Mouse (Mus musculus): ENCODE measurements around the gene Lrrc8e. TPM values are rescaled to one million over a fixed set of nuclear protein-coding genes. Genes with fewer than 3 reads are reported as not detected.
A peak's percentile ranks its signal among the peaks of the same experiment; 100 is the strongest.

Gene Lrrc8e
- total and polyA plus RNA-seq, 3 experiments, result 14.3 to 24.2 (median 19.3) TPM

- DNase-seq, result no peak
Measured at GRCm38 (mm10) chr8:4256911-4257310, 30.3 kb downstream of the Lrrc8e start.

GRCm38 (mm10) chr8:4257350-4257749 is 30.7 kb downstream of the Lrrc8e start:
- no peak for DNase-seq

DNA sequence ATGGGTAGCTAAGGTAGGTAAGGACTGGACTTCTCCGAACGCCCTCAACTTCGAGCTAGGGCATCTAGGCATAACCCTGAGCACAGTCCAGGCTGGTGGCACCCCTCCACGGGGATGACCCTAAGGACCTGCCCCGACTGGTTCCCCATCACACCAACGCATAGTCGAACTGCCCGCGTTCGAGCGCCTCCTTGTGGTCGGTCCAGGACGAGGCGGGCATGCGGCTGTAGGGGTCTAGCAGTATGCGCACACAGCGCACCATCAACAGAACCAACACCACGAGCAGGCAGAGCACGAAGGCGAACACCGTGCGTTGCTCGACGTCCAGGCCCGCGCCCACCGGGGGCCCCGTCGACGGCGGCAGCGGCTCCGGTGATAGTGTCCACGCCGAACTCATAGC is 31.6 kb downstream of the Lrrc8e start:
- DNase-seq, result peak; percentile 67

- DNase-seq, result no peak
Measured at GRCm38 (mm10) chr8:4258678-4259077, 32.1 kb downstream of the Lrrc8e start.

DNA sequence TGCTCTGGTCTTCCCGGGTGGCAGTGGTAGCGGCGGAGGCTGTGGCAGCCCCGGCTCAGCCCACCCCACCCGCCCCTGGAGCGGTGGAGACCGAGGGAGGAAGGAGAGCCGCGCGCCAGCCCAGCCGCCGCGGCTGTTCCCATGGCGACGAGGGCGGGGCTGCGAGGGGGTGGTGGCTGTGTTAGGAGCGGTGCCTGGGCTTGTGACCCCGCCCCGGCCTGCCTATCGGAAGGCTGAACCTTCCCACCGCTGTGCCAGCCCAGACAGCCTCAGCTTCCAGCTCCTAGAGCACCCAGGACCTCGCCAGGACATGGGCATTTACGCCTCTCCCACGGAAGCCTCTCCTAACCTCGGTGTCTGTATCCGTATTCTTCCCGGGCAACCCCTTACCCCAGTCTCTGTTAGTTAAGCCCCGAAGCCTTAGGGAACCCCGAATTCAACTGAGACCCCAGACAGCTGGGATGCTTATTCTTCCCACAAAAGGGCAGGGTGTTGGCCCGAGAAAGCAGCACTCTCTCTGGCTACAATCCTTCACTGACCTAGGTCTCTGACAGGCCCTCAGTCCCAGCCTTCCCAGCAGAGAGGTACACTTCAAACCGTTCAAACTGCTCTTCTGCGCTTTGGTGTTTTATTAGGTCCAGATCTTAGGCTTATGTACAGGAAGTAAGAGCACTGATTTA is 32.6 kb downstream of the Lrrc8e start, which contains the start of gene Ctxn1:
Gene Ctxn1, minus strand, starts transcription at position 150 of the 680 bp plus-strand sequence.
- DNase-seq, result peak; percentile 98

- no peak for DNase-seq
Measured at GRCm38 (mm10) chr8:4259805-4260170, 33.2 kb downstream of the Lrrc8e start.

DNA sequence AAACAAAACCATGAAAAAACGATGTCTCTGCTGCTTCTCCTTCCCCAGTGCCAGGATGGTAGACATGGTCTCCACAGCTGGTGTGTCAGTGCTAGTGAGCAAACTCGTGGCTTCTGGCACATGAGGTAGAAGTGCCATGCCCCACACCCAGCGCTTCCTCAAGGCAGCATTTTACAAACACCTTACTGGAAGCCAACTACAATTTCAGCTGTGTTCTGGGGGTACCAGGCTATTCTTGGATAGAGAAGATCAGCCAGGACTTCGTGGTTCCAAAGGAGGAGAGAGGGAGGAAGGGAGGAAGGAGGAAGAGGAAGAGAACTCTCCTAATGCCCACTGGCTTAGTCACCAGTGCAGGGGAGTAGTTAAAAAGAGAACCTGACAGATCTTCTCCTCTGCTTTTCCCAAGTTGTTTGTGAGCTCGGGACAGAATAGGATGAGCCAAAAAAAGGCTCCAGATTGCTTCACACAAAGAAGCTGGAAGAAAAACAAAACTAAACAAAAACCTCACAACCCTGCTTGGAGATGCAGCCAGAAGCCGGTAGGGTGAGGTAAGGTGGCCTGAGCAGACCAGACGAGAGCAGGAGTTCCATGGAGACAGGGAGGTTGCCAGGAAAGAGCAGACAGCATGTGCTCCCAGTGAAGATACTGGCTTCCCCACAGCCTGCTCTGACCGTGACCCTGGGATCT is 36.6 kb downstream of the Lrrc8e start:
- DNase-seq, result no peak

- no peak for DNase-seq
Measured at GRCm38 (mm10) chr8:4265160-4265914, 38.7 kb downstream of the Lrrc8e start.

GRCm38 (mm10) chr8:4267627-4268026 is 41.0 kb downstream of the Lrrc8e start:
- DNase-seq, result no peak

DNA sequence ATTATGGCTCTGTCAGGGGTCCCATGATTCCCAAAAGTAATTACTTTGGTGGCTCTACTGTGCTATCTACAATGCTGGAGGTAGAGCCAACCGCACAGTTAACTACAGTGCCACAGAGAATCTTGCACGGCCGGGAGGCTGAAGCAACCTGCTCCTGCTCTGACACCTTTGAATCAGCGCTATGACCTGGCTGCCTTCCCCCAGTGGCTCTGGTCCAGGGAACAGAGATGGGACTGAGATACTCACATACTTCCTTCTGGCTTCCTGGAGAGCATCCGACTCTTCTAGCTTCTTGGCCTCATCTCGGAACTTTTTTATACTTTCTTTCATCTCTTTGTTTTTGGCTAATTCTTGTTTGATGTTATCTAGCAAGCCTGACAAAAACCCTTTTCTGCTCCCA is 43.0 kb downstream of the Lrrc8e start:
- DNase-seq, result no peak

GRCm38 (mm10) chr8:4275275-4276110 is 48.9 kb downstream of the Lrrc8e start, which contains the start of gene Timm44:
Gene Timm44, minus strand, starts transcription at chr8:4275913.
- peak; percentile 97 for DNase-seq

- DNase-seq, result no peak
Measured at GRCm38 (mm10) chr8:4276111-4276465, 49.5 kb downstream of the Lrrc8e start.

Other genes with a start within 250 kb of the Lrrc8e start
- gene Cd209f, start 121.0 kb upstream of the Lrrc8e start, total RNA-seq (2021), result 1 to 10 TPM; 1.1 to 4.0 TPM
- 1.9 and 5.5 TPM in 2 replicates for gene Cd209f, start 121.0 kb upstream of the Lrrc8e start, polyA plus RNA-seq (2012; rRNA removed)
- 1 to 10 TPM in 1 of 2 experiments, under 1 TPM in 1; 0.72 to 1.8 TPM for gene Cd209g, start 92.7 kb upstream of the Lrrc8e start, total RNA-seq (2021)
- gene Cd209g, start 92.7 kb upstream of the Lrrc8e start, polyA plus RNA-seq (2012; rRNA removed), result 2.3 and 4.6 TPM in 2 replicates
- gene Evi5l, start 60.3 kb upstream of the Lrrc8e start, total RNA-seq (2021), result 10 to 100 TPM; 33.8 to 38.2 TPM
- 25.2 and 33.8 TPM in 2 replicates for gene Evi5l, start 60.3 kb upstream of the Lrrc8e start, polyA plus RNA-seq (2012; rRNA removed)
- gene Prr36, start 9.4 kb upstream of the Lrrc8e start, total RNA-seq (2021), result 1 to 10 TPM; 4.9 to 5.1 TPM
- 2.6 and 4.0 TPM in 2 replicates for gene Prr36, start 9.4 kb upstream of the Lrrc8e start, polyA plus RNA-seq (2012; rRNA removed)
- 10 to 100 TPM; 72.0 to 93.2 TPM for gene Map2k7, start 11.9 kb downstream of the Lrrc8e start, total RNA-seq (2021)
- gene Map2k7, start 11.9 kb downstream of the Lrrc8e start, polyA plus RNA-seq (2012; rRNA removed), result 81.3 and 90.6 TPM in 2 replicates
- gene Gm49320, start 12.0 kb downstream of the Lrrc8e start, total RNA-seq (2021), result 1 to 10 TPM; 1.0 to 1.2 TPM
- 10.3 and 12.7 TPM in 2 replicates for gene Gm49320, start 12.0 kb downstream of the Lrrc8e start, polyA plus RNA-seq (2012; rRNA removed)
- 10 to 100 TPM in 1 of 2 experiments, 1 to 10 TPM in 1; 8.2 to 11.4 TPM for gene Tgfbr3l, start 21.4 kb downstream of the Lrrc8e start, total RNA-seq (2021)
- 207 and 268 TPM in 2 replicates for gene Tgfbr3l, start 21.4 kb downstream of the Lrrc8e start, polyA plus RNA-seq (2012; rRNA removed)
- 10 to 100 TPM; 26.6 to 29.4 TPM for gene Snapc2, start 26.3 kb downstream of the Lrrc8e start, total RNA-seq (2021)
- gene Snapc2, start 26.3 kb downstream of the Lrrc8e start, polyA plus RNA-seq (2012; rRNA removed), result 60.6 and 60.7 TPM in 2 replicates
- gene Ctxn1, start 32.4 kb downstream of the Lrrc8e start, total RNA-seq (2021), result 1 to 10 TPM; 7.7 to 9.1 TPM
- gene Ctxn1, start 32.4 kb downstream of the Lrrc8e start, polyA plus RNA-seq (2012; rRNA removed), result 18.4 and 21.8 TPM in 2 replicates
- gene Timm44, start 49.1 kb downstream of the Lrrc8e start, total RNA-seq (2021), result 10 to 100 TPM; 85.8 to 98.6 TPM
- 69.2 and 76.8 TPM in 2 replicates for gene Timm44, start 49.1 kb downstream of the Lrrc8e start, polyA plus RNA-seq (2012; rRNA removed)
- gene Ccl25, start 98.4 kb downstream of the Lrrc8e start, total RNA-seq (2021), result 10 to 100 TPM; 16.0 to 18.6 TPM
- gene Ccl25, start 98.4 kb downstream of the Lrrc8e start, polyA plus RNA-seq (2012; rRNA removed), result 0.86 and 1.6 TPM in 2 replicates
- 100 to 1,000 TPM in 1 of 2 experiments, 10 to 100 TPM in 1; 86.8 to 113 TPM for gene Elavl1, start 98.6 kb downstream of the Lrrc8e start, total RNA-seq (2021)
- gene Elavl1, start 98.6 kb downstream of the Lrrc8e start, polyA plus RNA-seq (2012; rRNA removed), result 25.8 and 26.2 TPM in 2 replicates